Mouse (Mus musculus) brain, embryonic 14.5 days (tissue): ENCODE data around the gene Anln.

Experiments
- CTCF ChIP-seq: fragments of 200-500 bp; IDR thresholded peaks from 2 replicates; pipeline ENCODE4 v1.5.1; 2012; ENCODE audit warnings: inconsistent platforms, mild to moderate bottlenecking, moderate library complexity, borderline replicate concordance; ENCODE audit not compliant: insufficient read depth, insufficient read length; ENCODE audit errors: extremely low read depth
- POLR2A ChIP-seq: fragments of 200-500 bp; IDR thresholded peaks from 2 replicates; pipeline ENCODE4 v1.6.1; 2012; ENCODE audit warnings: mild to moderate bottlenecking, inconsistent platforms, borderline replicate concordance; ENCODE audit not compliant: poor library complexity, insufficient read depth, insufficient read length, severe bottlenecking; ENCODE audit errors: extremely low read depth

DNA sequence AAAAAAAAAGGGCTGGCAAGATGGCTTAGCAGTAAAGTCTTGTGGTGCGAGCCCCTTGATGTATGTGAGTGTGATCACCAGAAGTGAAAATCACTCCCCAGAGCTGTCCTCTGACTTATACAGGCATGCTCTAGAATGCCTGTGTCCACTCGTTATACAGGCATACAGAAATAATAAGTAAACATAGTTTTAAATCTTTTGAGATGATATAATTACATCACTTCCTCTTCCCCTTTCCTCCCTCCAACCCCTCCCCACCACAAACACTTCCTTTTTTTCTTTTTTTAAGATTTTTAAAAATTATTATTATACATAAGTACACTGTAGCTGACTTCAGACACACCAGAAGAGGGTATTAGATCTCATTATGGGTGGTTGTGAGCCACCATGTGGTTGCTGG, 5.7 kb upstream of the Anln start:
- no peak for TF ChIP-seq POLR2A
- TF ChIP-seq CTCF: no peak
